Mouse (Mus musculus) ES-Bruce4 (cell line): ENCODE data around the gene Zfp764. TPM values are rescaled to one million over a fixed set of nuclear protein-coding genes. Genes with fewer than 3 reads are reported as not detected.
"Not testable (repeated sequence)": the region's sequence is repeated elsewhere in the genome, so short reads cannot be mapped to it uniquely, and the experiment has no call there.

Source experiments
- H3K27ac ChIP-seq: 2 replicates; pipeline ENCODE4 v1.5.1; 2012; ENCODE audit warnings: low read length, inconsistent platforms; ENCODE audit not compliant: insufficient read depth
- H3K27me3 ChIP-seq: 2 replicates; pipeline ENCODE4 v1.6.1; 2012; ENCODE audit warnings: mild to moderate bottlenecking, low read length, inconsistent platforms; ENCODE audit not compliant: control insufficient read depth, poor library complexity, insufficient read depth, severe bottlenecking
- H3K36me3 ChIP-seq: 2 replicates; pipeline ENCODE4 v1.6.1; 2012; ENCODE audit warnings: inconsistent platforms, mild to moderate bottlenecking, low read length, moderate library complexity; ENCODE audit not compliant: control insufficient read depth, poor library complexity, insufficient read depth, severe bottlenecking
- H3K4me1 ChIP-seq: one replicate; pipeline ENCODE4 v1.8.1; 2011; ENCODE audit warnings: low read length; ENCODE audit not compliant: control insufficient read depth, insufficient read depth
- H3K4me3 ChIP-seq: 2 replicates; pipeline ENCODE4 v1.5.1; 2011; ENCODE audit warnings: low read depth, mild to moderate bottlenecking, low read length
- H3K9ac ChIP-seq: 2 replicates; pipeline ENCODE4 v1.6.1; 2012; ENCODE audit warnings: low read depth, mild to moderate bottlenecking, inconsistent platforms; ENCODE audit not compliant: poor library complexity, severe bottlenecking
- H3K9me3 ChIP-seq: replicated peaks from 2 replicates; pipeline ENCODE4 v1.6.1; 2012; ENCODE audit warnings: mild to moderate bottlenecking, low read length, inconsistent platforms; ENCODE audit not compliant: control insufficient read depth, poor library complexity, insufficient read depth, severe bottlenecking
- CTCF ChIP-seq: IDR thresholded peaks from one replicate; pipeline ENCODE4 v1.8.1; 2011; ENCODE audit warnings: low read depth, low read length
- EP300 ChIP-seq: IDR thresholded peaks from 2 replicates; pipeline ENCODE4 v1.6.1; 2011; ENCODE audit warnings: low read depth, low read length; ENCODE audit not compliant: insufficient read depth
- POLR2A ChIP-seq: IDR thresholded peaks from one replicate; pipeline ENCODE4 v1.8.1; 2011; ENCODE audit warnings: low read length; ENCODE audit not compliant: insufficient read depth
- polyA plus RNA-seq: library from polyadenylated mRNA; stranded (reverse); fragments of >200 nt; gene quantifications from 2 replicates; pipeline ENCODE4 v1.2.4, GENCODE M21; 2011; ENCODE audit warnings: low read depth; ENCODE audit not compliant: missing spikeins, insufficient read depth, insufficient read length

Zfp764 gene
- polyA plus RNA-seq, 1 experiment = 1.4 TPM

DNA sequence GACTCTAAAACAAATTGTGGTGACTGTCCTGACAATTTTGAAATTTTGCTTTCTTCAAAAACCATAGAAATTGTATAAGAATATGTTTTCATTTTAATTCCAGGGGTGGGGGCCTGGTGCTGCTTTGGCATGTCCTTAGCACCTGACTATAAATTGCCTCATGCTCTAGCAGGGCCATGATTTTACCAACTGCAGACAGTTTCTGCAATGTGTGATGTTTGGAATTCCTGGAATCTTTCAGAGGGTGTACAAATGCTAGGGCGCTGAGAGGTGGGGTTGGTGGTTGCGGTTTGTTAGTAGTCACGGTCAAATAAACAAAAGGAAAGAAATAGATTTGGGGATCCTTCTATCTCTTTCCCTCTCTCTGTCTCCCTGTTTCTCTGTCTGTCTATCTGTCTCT, 40.4 kb downstream of the Zfp764 start:
- no peak overlapping the region for H3K4me3 ChIP-seq
- no peak overlapping the region for H3K27ac ChIP-seq
- H3K27me3 ChIP-seq = no peaks in the 10 kb centered on the region
- H3K4me1 ChIP-seq = no peaks in the 10 kb centered on the region
- TF ChIP-seq CTCF (no peak), EP300 (no peak), POLR2A (no peak)
- no peaks in the 10 kb centered on the region for H3K36me3 ChIP-seq
- H3K9ac ChIP-seq = no peak overlapping the region
- H3K9me3 ChIP-seq = no peaks in the 10 kb centered on the region; the same call in 1 of the 2 replicates

DNA sequence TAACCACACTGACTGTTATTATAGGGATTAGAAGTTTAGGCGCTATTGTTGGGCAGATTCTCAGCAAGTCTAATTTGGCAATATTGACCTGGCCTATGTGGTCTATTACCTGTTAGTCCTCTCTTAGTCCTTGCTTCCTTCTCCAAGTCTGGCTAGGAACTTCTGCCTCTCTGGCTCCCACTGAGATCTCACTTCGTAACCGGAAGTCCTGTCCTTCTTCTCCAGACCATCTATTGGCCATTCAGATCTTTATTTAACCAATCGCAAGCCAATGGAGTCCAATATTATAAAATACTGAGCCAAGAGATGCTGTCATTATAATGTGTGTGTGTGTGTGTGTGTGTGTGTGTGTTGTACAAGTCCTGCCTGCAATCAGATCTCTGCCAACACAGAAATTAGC, 42.5 kb downstream of the Zfp764 start:
- Histone ChIP-seq H3K27ac (no peak overlapping the region), H3K9ac (no peak overlapping the region), H3K27me3 (no peaks in the 10 kb centered on the region), H3K9me3 (no peaks in the 10 kb centered on the region; the same call in 1 of the 2 replicates), H3K36me3 (no peaks in the 10 kb centered on the region), H3K4me1 (no peaks in the 10 kb centered on the region), H3K4me3 (no peak overlapping the region)
- TF ChIP-seq EP300 (no peak), CTCF (no peak), POLR2A (no peak)

GRCm38 (mm10) chr7:127363475-127363921, 43.1 kb downstream of the Zfp764 start:
- Histone ChIP-seq H3K9ac (peak overlapping the region; percentile 17), H3K27me3 (no peaks in the 10 kb centered on the region), H3K36me3 (no peaks in the 10 kb centered on the region), H3K4me3 (peak overlapping the region; percentile 48), H3K9me3 (no peaks in the 10 kb centered on the region; the same call in 1 of the 2 replicates), H3K27ac (no peak overlapping the region), H3K4me1 (no peaks in the 10 kb centered on the region)
- TF ChIP-seq POLR2A (no peak), CTCF (no peak), EP300 (no peak)

- not testable (repeated sequence) for H3K4me1 ChIP-seq, H3K27me3 ChIP-seq, H3K9me3 ChIP-seq, H3K4me3 ChIP-seq, H3K36me3 ChIP-seq, H3K9ac ChIP-seq, H3K27ac ChIP-seq
Measured at GRCm38 (mm10) chr7:127362418-127362817, 44.2 kb downstream of the Zfp764 start.

GRCm38 (mm10) chr7:127361449-127361848, 45.2 kb downstream of the Zfp764 start:
- Histone ChIP-seq H3K27ac (no peak overlapping the region), H3K4me1 (no peaks in the 10 kb centered on the region), H3K4me3 (no peak overlapping the region), H3K9me3 (no peaks in the 10 kb centered on the region), H3K27me3 (no peaks in the 10 kb centered on the region), H3K9ac (no peak overlapping the region), H3K36me3 (no peaks in the 10 kb centered on the region)
- TF ChIP-seq EP300 (no peak), POLR2A (no peak), CTCF (no peak)

DNA sequence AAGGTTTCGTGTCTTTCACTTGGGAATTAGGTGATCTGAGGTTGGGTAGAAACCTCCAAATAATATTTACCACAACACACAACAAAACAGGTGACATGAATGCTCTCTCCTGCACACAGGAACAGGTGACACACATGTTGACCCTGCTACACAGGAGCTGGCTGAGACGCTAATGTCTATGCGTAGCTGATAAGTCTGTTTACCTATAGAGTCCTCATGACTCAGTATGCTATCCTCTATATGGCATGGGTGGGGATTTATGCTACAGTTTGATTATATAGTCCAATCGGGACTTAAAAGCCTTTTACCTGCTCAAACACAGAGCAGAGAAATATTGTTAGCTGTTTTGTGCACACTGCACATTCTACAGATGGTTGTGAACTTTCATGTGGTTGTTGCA, 46.4 kb downstream of the Zfp764 start:
- H3K27ac ChIP-seq = no peak overlapping the region
- H3K4me1 ChIP-seq = no peaks in the 10 kb centered on the region
- no peaks in the 10 kb centered on the region for H3K27me3 ChIP-seq
- no peak overlapping the region for H3K9ac ChIP-seq
- no peaks in the 10 kb centered on the region for H3K36me3 ChIP-seq
- H3K9me3 ChIP-seq = no peaks in the 10 kb centered on the region
- H3K4me3 ChIP-seq = no peak overlapping the region
- TF ChIP-seq CTCF = no peak
- no peak for TF ChIP-seq POLR2A
- TF ChIP-seq EP300 = no peak
